Mouse (Mus musculus): Measurements from ENCODE around the gene Clpp.

GRCm38 (mm10) chr17:56985656-56986055 is 4.4 kb upstream of the Clpp start:
- TF ChIP-seq CTCF (IDR thresholded peaks at IDR 0.05; ENCODE audit: extremely low read depth, insufficient read depth, insufficient read length, insufficient replicate concordance) (no peak), POLR2A (IDR thresholded peaks at IDR 0.05; ENCODE audit: low read depth, low read length) (no peak)

All from spleen, adult 2 months (tissue).